Mouse (Mus musculus) urinary bladder, postnatal 25 days (tissue): ENCODE measurements around the gene Ccdc173.
"Not testable (repeated sequence)": the region's sequence is repeated elsewhere in the genome, so short reads cannot be mapped to it uniquely, and the experiment has no call there.

ENCODE experiments used
- DNase-seq: peaks from one replicate; pipeline ENCODE4 v3.0.0; 2022; ENCODE audit warnings: low spot score

The Ccdc173 gene

DNA sequence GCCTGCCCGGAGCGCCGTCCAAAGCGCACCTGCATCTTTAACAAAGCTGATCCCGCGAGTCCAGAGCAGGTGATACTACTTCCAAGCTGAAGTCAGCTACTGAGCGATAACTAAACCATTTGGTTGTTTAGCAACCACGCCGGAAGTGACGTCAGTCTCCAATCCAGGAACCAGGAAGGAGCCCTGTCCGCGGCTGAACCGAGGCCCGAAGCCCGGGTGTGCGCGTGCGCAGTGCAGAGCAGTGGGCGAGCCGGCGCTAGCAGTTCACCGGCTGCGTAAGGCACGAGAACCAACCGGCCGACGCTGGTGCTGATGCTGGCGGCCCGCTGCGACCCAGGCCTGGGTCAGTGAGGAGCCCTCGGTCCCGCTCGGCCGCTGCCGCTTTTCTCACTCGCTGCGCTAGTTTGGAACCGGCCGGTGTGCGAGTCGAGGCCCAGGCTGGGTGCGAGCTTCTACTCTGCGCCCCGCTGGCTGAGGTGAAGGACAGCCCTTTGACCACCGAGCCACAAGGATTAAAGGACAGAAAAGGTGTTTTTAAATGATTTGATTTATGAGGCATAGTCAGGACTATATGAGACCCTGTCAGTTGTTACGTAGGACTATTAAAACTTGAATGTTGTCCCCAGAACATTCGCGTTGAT is at the start of gene Ccdc173, which contains the start of gene Phospho2:
TSS of gene Ccdc173 (minus strand) at position 147 of the 641 bp plus-strand sequence.
TSS of gene Phospho2 (plus strand) at position 195 of the 641 bp plus-strand sequence.
- peak; percentile 99 for DNase-seq

DNA sequence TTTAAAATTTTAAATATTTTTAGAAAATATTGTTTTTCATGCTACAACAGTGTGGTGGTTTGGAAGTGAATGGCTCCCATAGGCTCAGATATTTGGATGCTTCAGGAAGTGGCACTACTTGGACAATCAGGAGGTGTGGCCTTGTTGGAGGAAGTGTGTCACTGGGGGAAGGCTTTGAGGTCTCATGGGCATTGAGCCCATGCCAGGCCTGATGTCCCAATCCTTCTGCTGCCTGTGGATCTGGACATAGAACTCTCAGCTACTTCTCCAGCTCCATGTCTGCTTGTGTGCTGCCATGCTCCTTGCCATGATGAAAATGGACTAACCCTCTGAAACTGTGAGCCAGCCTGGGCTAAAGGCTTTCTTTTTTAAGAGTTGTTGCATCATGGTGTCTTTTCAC is 49.3 kb upstream of the Ccdc173 start:
- no peak for DNase-seq

DNA sequence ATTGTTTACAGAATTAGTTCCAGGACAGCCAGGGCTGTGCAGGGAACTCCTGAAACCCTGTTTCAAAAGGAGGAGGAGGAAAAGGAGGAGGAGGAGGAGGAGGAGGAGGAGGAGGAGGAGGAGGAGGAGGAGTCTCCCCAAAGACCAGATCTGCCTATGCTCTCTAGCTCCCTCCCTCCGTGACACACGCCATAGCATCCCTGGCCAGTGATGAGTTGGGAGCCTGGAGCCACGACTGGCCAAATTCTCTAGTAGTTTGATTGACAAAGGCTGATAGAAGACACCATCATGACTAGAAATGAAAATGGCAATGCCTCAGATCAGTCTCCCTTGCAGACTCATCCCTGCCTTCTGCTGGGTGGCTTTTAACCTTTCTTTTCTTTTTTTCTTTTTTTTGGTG is 48.6 kb upstream of the Ccdc173 start:
- DNase-seq, result no peak

DNA sequence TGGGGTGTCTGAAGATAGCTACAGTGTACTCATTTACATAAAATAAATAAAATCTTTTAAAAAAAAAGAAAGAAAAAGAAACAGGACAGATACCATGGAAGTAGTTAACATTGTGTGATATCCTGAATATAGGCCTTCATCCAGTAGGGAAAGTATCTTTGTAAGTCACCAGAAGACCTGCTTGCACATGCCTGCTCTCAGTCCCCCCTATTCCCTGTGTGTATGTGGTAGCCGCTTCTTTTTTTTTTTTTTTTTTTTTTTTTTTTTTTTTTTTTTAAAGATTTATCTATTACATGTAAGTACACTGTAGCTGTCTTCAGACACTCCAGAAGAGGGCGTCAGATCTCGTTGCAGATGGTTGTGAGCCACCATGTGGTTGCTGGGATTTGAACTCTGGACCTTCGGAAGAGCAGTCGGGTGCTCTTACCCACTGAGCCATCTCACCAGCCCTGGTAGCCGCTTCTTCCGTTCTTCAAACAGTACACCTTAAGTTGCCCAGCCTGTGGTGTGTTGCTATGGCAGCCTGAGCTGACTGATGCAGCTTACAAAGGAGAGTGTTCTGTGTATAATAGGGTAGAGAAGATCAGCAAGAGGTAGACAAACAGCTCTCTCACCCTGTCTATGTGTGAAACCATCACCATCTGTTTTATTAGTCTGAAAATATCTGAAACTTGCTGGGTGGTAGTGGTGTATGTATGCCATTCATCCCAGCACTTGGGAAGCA is 48.0 kb upstream of the Ccdc173 start:
- no peak for DNase-seq

DNA sequence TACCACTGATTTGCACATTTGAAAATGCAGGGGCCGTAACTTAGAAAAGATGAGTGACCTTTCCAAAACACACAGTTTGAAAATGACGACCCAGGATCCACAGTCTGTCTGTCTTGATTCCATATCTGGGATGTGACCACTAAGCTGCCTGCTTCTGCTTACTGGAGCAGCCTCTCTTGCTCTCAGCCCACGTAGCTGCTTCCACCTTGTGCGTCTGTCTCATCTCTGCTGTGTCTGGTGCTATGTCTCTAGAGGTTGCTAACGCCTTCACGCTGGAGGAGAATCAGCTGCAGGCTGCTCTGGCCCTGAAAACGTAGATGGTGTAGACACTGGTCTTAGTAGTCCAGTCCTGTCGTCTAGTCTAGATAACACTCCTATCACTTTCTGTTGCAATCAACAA is 40.7 kb upstream of the Ccdc173 start:
- no peak for DNase-seq

DNA sequence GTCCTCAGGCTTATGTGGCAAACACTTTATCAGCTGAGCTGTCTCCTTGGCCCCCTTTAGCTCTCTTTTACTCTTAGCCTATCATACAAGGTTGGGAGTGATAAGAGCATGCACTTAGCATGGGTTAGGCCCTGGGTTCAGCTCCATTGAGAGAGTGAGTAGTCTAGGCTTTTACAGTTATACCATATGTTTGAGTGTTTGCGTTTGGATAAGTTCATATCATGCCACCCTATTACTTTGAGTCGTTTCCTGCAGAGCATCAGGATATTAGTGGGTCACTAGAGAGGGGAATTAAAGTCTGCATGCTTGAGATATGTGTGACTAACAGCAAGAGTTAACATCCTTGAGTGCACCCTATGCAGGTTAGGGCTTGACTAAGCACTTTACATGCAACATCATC is 40.3 kb upstream of the Ccdc173 start:
- no peak for DNase-seq

DNA sequence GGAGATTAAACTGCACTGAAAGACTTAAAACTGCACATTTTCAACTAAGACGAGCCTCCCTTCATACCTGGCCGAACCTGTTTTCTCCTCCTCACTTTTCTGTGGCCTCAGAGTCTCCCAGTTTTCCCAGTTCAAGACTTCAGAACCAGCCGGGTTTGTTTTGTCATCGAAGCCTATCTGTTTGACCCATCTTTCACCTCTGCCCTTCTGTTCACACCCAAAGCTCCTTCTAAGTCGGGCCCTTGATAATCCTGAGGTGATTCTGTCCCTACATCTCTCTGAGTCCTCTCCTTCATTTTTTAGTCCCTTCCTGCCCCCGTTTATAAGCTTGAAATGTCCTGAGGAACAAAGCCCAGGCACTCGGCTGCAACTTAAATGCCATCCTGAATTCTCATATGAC is 38.7 kb upstream of the Ccdc173 start:
- no peak for DNase-seq

DNA sequence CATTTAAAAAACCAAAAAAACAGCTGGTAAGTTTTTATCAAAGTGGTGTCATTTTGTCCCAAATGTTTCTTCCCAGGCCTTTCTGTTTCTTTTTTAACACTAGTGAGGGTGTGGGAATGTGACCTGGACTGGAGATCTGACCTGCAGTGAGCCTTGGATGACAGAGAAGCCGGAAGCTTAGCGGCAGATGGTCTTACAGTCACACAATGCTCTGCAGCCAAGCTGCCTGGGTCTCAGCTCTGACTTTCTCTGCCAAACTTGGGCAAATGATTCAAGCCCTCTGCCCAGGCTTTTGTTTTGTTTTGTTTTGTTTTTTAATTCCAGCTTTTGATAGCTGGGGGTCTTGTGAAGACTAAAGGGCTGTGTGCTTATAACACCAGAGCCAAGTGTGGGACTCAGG is 37.0 kb upstream of the Ccdc173 start:
- no peak for DNase-seq

DNA sequence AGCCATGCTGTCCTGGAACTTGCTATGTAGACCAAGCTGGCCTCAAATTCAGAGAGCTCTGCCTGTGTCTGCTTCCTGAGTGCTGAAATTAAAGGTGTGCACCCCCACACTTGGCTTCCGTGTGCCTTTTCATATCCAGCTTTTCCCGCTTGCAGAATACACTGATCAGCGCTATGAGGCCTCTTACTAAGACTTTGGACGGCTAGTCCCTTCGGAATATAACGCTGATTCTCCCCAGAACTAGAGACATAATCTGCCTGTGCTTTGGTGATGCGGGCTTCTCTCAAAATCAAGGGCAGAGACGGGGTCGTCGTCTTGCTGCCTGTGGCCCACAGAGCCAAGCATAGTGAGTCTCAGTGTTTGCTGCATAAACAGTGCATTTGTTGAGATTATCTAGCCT is 36.5 kb upstream of the Ccdc173 start:
- no peak for DNase-seq

DNA sequence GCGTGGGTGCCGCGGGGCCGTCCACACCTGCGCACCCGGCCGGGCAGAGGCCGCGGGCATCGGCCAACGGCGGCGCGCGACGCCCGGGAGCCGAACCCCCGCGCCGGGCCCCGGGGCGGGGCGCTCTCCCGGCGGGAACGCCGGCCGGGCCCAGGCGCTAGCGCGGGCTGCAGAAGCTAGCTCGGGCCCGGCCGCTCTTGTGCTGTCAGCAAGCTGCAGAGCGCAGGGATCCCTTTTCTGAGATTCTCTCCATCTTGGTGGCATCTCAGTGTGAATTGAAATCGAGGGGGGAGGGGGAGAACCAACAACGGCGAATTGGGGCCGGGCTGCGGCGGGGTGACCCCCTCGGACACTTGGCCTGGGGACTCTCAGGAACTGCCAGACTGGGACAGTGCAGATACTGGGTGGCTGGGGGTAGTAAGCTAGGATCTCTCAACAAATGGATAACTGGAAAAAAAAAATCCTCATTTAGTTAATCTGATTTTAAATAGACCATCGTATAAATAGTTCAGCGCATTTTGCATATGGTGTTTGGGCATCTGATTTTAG is 33.8 kb upstream of the Ccdc173 start:
- DNase-seq, result peak; percentile 38

DNA sequence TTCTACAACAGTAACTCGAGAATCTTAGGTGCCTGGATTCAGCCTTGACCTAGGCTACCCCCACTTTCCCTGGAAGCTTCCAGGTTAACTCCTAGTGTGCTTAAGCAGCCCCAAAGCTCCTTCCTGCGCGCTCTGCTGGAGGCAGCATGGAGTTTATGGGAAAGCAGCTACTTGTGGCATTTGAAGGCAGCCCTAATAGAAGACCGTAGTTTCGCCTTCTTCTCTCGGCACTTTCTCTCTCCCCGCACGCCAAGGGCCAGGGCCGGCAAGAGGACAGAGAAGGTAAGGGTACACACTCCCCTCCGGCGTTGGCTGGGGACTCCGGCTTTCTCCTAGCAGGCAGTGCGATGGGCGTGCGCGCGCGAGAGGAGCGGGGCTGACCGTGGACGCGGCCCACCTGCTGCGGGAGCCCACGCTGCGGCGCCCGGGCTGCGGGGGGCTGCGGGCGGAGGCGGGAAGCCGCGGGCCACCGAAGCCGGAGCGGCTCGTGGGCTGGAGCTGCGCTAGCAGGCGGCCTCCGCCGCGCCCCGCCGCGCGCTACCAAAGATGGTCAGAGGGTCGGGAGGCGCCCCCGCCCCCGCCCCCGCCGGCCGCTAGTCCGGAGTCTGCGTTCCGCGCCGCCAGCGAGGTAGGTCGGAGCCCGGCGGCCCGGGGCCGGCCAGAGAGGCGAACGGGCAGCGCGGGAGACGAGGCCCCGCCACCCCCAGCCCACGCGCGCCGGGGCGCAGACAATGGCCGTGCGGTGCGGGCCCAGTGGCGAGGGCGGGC is 33.2 kb upstream of the Ccdc173 start:
- DNase-seq, result peak; percentile 38

DNA sequence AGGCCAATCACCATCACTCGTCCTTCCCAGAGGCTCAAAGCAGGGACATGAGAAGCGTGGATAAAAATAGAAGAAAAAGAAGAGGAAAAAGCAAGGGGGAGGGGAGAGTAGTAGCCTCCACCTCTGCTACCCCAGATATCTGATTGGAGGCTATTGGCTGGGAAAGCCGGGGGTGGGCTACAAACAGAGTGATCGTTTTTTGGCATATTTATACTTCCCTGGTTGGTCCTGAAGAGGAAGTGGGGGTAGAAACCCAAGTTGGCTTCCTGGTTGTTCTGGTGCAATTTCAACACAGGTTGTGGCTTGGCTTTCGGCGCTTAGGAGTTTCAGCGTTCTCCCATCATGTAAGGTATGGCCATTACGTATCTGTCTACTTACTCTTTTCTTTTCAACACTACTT is 32.3 kb upstream of the Ccdc173 start, which contains the start of gene Klhl23:
TSS of gene Klhl23 (plus strand) at position 234 of the 400 bp plus-strand sequence.
- DNase-seq, result no peak

DNA sequence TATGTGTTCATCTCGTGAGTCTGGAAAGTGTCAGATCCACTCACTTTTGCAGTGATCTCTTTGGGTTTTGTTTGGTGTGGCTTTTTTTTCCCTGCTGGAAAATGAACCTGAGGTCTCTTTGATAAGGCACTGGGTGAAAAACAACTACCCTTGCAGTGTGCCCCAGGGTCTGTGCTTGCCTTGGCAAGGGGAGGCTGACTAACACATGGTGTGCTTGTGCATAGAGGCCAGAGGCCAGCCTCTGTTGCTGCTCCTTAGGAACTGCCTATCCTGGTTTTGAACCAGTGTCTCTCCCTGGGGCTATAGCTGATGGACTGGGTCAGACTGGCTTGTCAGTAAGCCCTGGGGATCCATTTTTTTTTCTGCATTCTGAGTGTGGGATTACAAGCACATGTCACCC is 30.8 kb upstream of the Ccdc173 start:
- DNase-seq, result no peak

DNA sequence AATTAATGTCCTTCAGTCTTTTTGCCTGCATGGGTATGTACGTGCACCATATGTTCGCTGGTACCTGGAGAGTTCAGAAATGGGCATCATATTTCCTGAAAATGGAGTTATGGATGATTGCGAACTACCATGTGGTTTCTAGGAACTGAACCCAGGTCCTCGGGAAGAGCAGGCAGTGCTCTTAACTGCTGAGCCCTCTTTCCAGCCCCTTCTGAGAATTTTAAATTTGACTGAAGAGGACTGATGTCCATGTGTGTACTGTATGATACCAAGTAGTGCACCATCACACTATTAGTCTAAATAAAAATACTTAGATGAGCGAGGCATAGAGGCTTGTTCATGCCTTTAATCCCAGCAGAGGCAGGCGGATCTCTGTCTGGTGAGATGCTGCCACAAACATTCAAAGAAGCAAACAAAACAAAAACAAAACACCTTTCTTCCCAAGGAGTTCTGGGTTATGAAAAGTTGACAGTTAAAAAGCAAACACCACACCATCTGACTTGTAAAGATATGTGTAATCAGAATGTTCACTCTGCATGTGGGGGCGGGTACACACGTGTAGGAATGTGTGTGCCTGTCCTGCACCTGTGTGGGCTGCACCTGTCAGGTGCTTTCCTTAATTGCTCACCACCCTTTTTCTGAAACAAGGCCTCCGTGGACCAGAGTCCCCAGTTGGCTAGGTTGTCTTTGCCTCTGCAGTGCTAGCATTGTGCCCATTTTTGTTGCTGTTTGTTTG is 29.1 kb upstream of the Ccdc173 start:
- DNase-seq, result no peak

DNA sequence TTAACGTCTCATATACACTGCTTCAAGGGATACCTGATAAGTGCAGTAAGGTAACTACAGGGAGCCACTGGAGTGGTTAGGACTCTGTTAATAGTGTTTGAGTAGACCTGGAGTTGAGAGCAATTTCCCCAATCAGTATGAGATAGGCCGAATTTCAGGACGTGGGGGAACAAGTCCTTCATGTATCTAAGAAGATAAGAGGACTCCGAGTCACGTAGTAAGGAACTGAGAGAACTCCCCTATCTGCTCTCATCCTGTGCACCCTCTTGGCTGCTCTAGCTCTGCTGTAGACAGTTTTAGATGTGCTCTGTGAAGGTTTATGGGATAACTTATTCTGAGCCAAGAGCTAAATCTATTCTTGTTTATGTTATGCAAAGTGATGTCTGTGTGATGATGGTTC is 27.2 kb upstream of the Ccdc173 start:
- no peak for DNase-seq

DNA sequence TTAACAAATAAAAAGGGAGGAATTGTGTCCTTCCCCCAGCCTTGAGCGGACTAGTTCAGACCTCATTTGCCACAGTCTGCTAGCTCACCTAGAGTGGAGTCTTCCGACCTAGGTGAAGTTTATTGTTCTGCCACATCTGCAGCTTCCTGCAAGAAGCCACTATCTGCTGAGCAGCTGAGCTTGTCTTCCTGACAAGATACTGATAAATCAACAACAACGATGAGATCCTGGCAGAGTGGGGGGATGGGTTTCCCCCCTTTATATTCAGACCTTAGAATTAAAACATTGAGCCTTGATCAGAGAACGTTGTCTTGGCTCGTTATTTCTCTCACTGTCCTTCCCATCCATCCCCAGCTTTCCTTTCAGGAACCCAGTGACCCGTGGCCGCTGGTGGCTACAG is 22.0 kb upstream of the Ccdc173 start:
- not testable (repeated sequence) for DNase-seq

DNA sequence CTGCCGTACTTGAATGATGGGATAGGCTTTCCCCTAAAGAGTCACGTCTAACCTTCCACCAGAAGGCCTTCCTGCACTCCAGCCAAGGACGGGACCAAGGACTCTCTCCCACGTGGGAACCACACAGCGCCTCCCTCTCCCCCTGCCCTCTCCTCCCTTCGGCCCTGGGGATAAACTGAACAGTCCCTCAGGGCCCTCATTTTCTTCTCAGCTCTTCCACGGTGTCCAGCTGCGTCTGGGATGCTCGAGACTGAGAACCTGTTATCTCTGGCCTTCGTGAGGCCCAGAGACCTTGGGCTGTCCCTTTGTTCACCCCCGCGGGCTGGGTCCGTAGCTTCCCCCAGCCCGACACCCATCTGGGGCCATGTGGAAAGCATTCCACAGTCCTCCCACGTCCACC is 20.8 kb upstream of the Ccdc173 start:
- DNase-seq, result no peak

DNA sequence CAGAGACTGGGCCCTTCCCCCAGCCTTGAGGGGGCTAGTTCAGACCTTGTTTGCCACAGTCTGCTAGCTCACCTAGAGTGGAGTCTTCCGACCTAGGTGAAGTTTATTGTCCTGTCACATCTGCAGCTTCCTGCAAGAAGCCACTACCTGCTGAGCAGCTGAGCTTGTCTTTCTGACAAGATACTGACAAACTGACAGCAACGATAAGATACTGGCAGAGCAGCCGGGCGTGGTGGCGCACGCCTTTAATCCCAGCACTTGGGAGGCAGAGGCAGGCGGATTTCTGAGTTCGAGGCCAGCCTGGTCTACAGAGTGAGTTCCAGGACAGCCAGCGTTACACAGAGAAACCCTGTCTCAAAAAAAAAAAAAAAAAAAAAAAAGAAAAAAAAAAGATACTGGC is 15.3 kb upstream of the Ccdc173 start:
- not testable (repeated sequence) for DNase-seq

DNA sequence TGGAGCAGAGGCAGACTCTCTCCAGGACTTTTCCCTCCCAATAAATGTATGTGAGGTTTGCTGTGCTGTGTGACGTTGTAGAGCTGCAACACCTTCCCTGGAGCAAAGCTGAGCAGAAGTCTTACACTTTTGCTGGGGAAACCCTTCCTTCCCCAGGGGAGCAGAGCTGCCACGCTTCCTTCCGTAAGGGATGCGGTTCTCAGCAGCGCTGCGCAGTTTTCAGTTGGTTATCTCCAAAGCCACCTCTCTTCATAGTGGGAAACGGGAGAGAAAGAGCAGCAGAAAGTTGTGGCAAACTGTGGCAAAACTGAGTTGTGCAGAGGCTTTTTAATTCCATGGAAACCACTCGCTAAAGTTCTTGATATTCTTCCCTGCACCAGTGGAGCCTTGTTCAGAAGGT is 14.4 kb upstream of the Ccdc173 start:
- no peak for DNase-seq

DNA sequence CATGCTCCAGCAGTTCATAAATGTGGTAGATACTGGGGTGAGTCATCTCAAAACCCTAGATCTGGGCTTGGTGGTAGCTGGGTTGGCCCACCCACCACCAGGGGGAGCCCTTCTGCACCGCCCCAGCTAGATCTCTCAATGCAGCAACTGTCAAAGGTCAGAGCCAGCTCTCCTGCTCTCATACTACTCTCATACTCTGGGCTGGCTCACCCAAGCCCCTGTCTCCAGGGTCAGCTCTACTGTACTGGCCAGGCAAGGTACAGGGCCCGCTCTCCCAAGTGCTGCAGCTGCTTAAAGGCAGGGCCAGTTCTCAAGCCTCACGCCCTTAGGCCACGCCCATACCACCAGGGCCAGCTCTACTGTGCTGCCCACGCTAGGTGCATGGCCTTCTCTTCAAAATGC is 13.5 kb upstream of the Ccdc173 start:
- peak; percentile 74 for DNase-seq

DNA sequence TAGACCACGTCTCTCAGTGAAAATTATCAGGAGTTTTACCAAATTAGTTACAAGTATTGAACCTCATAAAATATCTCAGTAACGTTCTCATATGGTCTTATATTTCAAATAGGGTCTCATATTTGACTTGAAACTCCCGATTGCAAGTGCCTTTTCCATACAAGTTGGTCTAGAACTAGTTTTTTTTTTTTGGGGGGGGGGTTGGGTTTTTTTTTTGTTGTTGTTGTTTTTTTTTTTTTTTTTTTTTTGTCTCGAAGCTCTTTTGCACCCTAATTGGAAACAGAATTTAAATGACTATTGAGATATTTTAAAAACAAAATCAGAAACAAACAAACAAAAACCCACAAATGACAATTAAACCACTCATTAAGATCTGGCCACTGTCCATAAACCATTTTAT is 1.3 kb upstream of the Ccdc173 start:
- DNase-seq, result no peak

DNA sequence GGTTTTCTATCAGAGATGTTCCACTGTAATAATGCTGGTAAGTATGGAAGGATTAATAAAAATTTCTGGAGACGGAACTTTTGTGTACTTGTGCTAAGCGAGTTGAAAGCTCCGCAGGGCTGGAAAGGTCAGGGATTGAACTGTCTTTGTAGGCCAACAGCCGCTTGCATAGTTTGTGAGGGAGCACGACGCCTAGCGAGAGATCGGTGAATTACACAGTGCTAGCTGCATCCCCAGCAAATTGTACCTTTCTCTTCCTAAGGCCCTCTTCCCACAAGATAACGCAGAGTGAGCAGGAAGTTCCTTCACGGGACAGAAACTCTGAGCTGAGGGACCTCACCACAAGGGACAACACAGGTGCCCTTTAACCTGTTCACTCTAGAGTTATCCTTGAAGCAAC is 910 bp upstream of the Ccdc173 start:
- DNase-seq, result peak; percentile 80
